Mouse (Mus musculus) gonadal fat pad, adult 2 months (tissue): ENCODE measurements around the gene Rtn3. TPM values are rescaled to one million over a fixed set of nuclear protein-coding genes. Genes with fewer than 3 reads are reported as not detected.
"Not testable (repeated sequence)": the region's sequence is repeated elsewhere in the genome, so short reads cannot be mapped to it uniquely, and the experiment has no call there.

Source experiments
- DNase-seq: peaks from one replicate; pipeline ENCODE4 v3.0.0-alpha.2; 2012; ENCODE audit warnings: low read depth
- polyA plus RNA-seq: library from polyadenylated mRNA; depleted of rRNA; stranded (reverse); fragments of >200 nt; gene quantifications from 2 replicates; pipeline ENCODE4 v1.2.3, GENCODE M21; 2012

Gene Rtn3
- polyA plus RNA-seq, 1 experiment: 190 TPM

DNA sequence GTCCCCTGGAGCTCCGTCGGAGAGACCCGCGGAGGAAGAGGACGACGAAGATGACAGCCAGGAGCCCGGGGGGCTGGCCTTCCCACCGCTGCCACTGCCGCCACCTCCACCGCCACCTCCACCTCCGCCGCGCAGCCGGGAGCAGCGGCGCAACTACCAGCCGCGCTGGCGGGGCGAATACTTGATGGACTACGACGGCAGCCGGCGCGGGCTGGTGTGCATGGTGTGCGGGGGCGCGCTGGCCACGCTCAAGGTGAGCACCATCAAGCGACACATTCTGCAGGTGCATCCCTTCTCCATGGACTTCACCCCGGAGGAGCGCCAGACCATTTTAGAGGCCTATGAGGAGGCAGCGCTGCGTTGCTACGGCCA, 60.4 kb downstream of the Rtn3 start:
- no peak for DNase-seq

- DNase-seq: no peak
These were observed 61.2 kb downstream of the Rtn3 start for GRCm38 (mm10) chr19:7421602-7422591.

GRCm38 (mm10) chr19:7420841-7421601, 62.1 kb downstream of the Rtn3 start:
- DNase-seq: no peak

DNA sequence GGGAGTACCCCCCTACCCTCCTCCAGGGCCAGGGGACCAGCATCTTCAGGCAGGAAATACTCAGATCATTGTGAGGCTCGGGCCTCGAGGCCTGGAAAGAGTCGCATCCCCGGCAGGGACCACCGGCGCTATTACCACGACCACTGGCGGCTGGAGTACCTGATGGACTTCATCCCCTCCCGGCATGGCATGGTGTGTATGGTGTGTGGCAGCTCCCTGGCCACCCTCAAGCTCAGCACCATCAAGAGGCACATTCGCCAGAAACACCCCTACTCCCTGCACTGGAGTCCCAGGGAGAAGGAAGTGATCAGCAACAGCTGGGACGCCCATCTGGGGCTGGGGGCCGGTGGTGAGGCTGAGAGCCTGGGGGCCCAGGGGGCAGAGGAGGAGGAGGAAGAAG, 63.0 kb downstream of the Rtn3 start:
- DNase-seq: no peak

- no peak for DNase-seq
These were observed 63.9 kb downstream of the Rtn3 start for GRCm38 (mm10) chr19:7419134-7419533.

DNA sequence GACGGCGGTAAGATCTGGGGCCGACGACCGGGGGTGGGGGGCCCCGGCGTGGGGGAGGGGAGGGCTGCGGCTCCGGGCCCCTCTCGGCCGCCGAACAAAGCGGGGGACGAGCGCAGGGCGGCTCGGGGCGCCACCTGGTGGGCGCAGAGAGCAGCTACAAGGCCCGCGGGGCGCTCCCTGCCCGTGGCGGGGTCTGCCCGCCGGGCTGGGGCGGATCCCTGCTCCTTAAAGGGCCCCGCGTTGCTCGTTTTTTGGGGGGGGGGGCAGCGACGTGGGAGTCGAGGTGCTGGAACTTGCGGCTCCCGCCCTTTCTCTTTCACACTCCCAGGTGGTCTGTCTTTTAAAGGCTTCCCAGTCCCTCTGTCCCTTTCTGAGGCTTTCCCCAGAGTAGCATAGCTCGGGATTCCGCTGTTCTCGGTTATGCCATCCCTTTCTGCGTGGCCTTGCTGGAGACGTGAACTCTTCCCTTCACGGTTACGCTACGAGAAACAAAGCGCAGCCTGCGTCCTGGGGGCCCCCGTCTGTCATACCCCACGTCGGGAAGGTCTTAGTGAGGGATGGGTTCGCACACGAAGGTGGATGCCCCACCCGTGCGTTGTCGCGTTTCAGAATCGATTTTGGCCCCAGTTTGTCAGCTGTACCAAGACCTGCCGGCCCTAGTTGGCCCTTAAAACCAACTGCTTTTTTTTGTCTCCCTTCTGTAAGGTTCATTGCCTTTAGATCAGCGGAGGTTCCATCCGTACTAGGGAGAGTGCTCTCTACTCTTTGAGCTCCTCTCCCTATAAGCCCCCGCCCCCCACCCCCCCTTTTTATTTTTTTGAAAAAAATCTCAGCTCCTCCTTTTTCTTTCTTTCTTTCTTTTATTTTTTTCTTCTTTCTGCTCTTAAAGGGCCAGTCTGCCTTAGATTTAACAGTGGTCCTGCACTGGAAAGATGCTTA, 64.9 kb downstream of the Rtn3 start:
- DNase-seq: no peak

DNA sequence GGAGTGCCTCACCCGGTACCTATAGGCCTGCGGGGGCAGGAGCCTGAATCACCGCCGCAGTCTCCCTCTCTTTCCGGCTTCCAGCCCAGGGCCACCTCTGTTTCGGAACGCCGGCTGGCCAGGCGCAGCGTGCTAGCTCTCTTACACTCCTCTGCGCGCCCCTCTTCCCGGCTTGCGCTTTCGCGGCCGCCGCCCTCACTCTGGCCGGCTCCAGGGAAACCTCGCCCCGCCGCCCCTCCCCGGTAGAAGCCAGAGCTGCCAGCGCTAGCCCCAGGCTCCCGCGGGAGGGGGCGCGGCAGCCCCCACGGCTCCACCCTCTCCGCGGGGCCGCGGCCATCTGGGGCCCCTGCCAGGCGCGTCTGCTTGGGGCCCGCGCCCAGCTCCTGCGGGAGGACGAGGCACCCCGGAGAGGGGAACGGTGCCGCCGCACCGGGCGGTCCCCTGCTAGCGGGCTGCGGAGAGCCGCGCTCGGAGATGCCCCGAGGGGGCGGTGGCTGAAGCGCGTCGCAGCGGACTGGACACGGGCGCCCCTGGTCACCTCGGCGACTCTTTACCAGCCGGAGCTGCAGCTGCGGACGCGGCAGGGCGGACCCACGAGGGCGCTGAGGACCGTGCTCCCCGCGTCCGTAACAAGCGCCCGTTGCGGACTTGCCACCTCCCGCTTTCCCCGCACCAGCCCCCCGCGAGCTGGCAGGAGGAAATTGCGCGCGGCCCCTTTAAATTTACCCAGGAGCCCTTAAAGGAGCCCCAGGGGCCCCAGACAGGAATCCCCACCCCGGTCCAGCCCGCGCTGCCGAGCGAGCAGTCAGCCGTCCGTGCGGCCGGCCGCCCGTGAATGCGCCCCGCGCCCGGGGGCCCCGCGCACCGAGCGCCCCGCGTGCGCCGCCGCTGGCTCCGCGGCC, 66.0 kb downstream of the Rtn3 start, which contains the start of gene 2700081O15Rik:
TSS of gene 2700081O15Rik (plus strand) at position 792 of the 902 bp plus-strand sequence.
- no peak for DNase-seq

GRCm38 (mm10) chr19:7415916-7416833, 66.9 kb downstream of the Rtn3 start:
- no peak for DNase-seq

GRCm38 (mm10) chr19:7412361-7412760, 70.7 kb downstream of the Rtn3 start:
- DNase-seq: no peak

DNA sequence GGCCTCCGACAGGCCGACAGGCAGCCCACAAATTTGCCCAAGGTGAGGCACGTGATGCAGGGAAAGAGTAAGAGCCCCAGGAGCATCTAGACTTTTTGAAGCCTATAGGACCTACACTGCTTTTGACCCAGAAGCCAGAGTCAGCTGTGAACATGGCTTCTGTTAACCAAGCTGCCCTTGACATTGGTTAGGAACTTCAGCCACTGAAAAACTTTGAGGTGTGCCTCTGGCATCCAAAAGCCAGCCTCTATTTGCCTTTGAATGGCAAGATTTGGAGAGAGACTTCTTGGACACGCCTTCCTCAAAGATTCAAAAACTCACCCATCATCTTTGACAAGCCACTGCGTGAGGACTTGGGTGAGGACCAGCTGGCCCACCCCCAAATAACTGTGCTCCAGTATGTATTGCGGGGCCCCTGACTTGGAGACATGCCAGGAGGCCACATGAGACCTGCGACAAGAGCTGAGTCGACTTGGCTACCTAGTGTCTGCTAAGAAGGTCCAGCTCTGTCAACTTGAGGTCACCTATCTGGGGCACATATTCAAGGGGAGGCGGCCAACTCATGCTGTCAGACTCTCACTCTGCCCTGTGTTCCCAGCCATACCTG, 78.4 kb downstream of the Rtn3 start:
- no peak for DNase-seq

DNA sequence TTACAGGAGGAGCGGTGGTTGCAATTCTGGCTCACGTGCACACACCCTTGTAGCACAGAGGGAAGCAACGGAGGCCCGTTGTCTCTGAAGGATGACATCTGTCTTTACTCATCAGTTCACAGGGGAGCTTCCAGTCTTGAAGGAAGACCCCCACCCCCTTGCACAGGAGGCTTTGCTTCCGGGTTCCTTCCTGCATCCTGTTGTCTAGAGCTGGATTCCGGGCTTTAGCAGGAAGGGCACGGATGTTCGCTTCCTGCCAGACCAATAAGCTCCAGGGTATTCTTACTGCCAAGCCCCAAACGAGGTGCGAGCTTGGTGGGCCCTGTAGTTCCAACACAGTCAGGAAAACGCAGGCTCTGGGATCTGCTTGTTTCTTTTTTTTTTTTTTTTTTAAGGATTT, 82.4 kb downstream of the Rtn3 start:
- no peak for DNase-seq

GRCm38 (mm10) chr19:7398898-7399297, 84.2 kb downstream of the Rtn3 start:
- DNase-seq: not testable (repeated sequence)

- not testable (repeated sequence) for DNase-seq
These were observed 85.9 kb downstream of the Rtn3 start for GRCm38 (mm10) chr19:7396867-7397826.

DNA sequence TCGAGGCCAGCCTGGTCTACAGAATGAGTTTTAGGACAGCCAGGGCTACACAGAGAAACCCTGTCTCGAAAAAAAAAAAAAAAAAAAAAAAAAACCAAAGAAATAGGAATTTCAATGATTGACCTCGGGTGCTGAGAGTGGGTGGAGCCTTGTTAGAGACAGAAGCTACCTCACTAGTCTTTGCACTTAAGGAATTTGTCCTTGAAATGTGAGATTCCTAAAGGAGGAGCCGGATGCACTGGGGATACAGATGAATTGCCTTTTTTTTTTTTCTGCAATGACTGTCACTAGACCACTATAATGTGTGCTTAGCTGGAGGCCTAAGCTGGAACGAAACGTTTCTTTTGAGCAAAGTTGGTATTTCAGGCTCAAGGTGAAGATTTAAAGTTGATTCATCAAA, 94.6 kb downstream of the Rtn3 start:
- DNase-seq: no peak

- no peak for DNase-seq
These were observed 97.0 kb downstream of the Rtn3 start for GRCm38 (mm10) chr19:7386042-7386441.

DNA sequence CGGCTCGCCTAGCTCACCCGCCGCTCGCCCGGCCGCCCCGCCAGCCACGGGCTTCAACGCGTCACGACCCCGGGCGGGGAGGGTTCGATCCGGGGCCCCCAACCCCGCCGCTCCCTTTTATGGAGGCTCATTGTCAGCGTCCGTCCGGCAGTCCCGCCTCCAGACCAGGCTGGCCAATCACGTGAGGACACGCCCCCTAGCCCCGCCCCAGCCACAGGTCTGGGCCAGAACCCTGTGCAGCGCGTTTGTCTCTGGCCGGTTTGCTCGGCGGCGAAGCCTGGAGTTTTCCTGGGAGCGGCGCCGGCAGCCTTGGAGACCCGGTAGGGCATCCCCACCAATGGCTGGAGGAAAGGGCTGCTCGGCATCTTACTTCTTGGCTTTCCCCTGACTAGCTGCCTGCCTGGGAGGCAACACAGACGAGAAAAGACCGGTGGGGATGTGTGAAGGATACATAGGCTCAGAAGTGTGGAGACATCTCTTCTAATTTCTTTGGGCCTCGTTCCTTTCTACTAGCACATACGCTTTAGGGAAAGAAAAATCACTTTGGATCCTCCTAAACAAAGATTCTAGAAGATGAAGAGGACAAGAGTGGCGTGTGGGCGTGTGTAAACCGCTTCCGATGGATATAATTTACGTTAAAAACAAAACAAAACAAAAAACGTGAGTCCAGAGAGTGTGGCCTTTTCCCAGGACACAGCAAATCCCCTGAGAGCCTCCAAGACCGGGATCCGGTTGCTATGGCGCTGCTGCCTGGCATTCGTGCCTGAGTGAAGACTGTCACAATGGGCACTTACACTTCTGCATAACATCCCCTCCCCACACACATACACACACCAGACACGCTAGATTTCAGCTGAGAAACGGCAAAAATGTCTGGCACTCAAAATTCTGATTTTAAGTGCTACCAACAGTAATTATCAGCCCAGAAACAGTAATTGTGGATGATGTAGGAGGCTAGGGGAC, 99.9 kb downstream of the Rtn3 start, which contains the start of gene Spindoc:
TSS of gene Spindoc (minus strand) at position 92 of the 963 bp plus-strand sequence.
- DNase-seq: no peak
